19 mouse cellular contexts compared by ENCODE assay signal in the genomic region with DNA sequence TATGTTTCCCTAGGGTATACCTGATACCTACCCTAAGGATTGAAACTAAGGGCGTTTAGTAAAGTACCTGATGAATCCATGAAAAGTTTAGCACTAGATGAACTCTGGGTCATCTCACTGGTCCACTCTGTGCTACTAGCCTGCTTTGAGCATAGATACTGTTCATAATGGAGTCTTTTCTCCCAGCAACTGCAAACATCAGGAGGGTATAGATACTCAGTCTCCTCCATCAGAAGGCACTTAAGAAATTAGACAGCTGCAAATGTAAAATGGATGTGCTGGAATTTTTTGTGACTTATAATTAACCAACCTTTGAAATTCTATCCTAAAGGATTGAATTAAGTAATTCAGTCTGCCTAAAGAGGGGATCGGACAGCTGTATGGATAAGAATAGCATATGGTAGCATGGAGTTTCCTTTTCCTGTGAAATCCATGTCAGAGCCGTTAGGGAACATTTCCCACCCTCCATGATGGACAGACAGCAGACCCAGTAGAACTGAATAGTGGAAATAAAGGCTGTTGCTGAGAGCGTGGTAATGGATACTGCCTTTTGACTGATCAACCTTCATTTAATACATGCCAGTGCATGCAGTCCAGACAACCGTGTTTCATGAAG.
DNase-seq lines count a peak whose midpoint lies in the region; ATAC-seq and TF ChIP-seq lines count a peak whose summit lies in the region.
"Had no signal": no experiment of that assay in that cellular context is flagged by ENCODE, and none has a peak within 500 bp of the region (broad histone marks: within the 10 kb centered on the region; RNA-seq: fewer than 3 reads in every experiment).

No protein-coding gene starts in this region.

- no peaks in the 10 kb centered on the region for H3K27me3 ChIP-seq in embryonic facial prominence, embryonic 15.5 days
- H3K27me3 ChIP-seq in limb, embryonic 14.5 days (ENCODE audit: control insufficient read depth, insufficient read depth, low read length), result no peaks in the 10 kb centered on the region
- H3K27me3 ChIP-seq: embryonic facial prominence, embryonic 13.5 days had no signal

- no peaks in the 10 kb centered on the region for H3K36me3 ChIP-seq in embryonic facial prominence, embryonic 15.5 days
- H3K36me3 ChIP-seq in limb, embryonic 14.5 days (ENCODE audit: control insufficient read depth, insufficient read depth, low read length), result no peaks in the 10 kb centered on the region
- H3K36me3 ChIP-seq: embryonic facial prominence, embryonic 13.5 days; forebrain, embryonic 10.5 days; forebrain, embryonic 12.5 days had no signal

- H3K27ac ChIP-seq in embryonic facial prominence, embryonic 15.5 days (replicated peaks), result no peak overlapping the region
- no peak overlapping the region for H3K27ac ChIP-seq in limb, embryonic 14.5 days (replicated peaks; ENCODE audit: low read depth, low read length)
- H3K27ac ChIP-seq: embryonic facial prominence, embryonic 13.5 days; forebrain, embryonic 10.5 days; forebrain, embryonic 12.5 days had no signal

- no peak for TF ChIP-seq POLR2A in limb, embryonic 14.5 days (IDR thresholded peaks at IDR 0.05; ENCODE audit: borderline replicate concordance, extremely low read depth, insufficient read depth, insufficient read length)

- 53% methylated on average over 5 of the region's 5 CpGs for WGBS in embryonic facial prominence, embryonic 15.5 days
- 77% methylated on average over 5 of the region's 5 CpGs for WGBS in limb, embryonic 14.5 days

- peak; percentile 53; the same call in 1 of the 2 replicates for ATAC-seq in embryonic facial prominence, embryonic 15.5 days (ENCODE audit: insufficient number of reproducible peaks, low FRiP score, low TSS enrichment, low read depth)
- ATAC-seq in limb, embryonic 14.5 days (ENCODE audit: low FRiP score, low read depth), result peak; percentile 56
- ATAC-seq: forebrain, embryonic 14.5 days; forebrain, embryonic 16.5 days had no signal

- H3K4me1 ChIP-seq in embryonic facial prominence, embryonic 15.5 days, result 0 out of 2 replicates have a peak, but pooled peaks cover 4% of the 10 kb centered on the region
- peaks cover 2% of the 10 kb centered on the region; the same call in 1 of the 2 replicates for H3K4me1 ChIP-seq in limb, embryonic 14.5 days (ENCODE audit: control insufficient read depth, insufficient read depth, low read length)
- H3K4me1 ChIP-seq: forebrain, embryonic 10.5 days; forebrain, embryonic 12.5 days had no signal

- DNase-seq in heart, adult 11 months, result peak; percentile 22
- DNase-seq in heart, postnatal 14 days, result no peak
- DNase-seq in limb, embryonic 14.5 days (ENCODE audit: low spot score), result no peak
- no peak for DNase-seq in cerebellum, adult 11 months
- DNase-seq: adrenal gland, adult 2 months; adrenal gland, postnatal 10 days; adrenal gland, postnatal 25 days; cerebellum, adult 11-12 months; cerebellum, adult 2 months; cerebellum, adult 9-10 months; cerebellum, postnatal 10 days; cerebellum, postnatal 25 days had no signal

- intact Hi-C loops in heart, postnatal 14 days (cut with DNase I), result no loop called here

- H3K9me3 ChIP-seq in embryonic facial prominence, embryonic 15.5 days (replicated peaks), result no peaks in the 10 kb centered on the region
- H3K9me3 ChIP-seq in limb, embryonic 14.5 days (ENCODE audit: control insufficient read depth, low read length), result no peaks in the 10 kb centered on the region
- H3K9me3 ChIP-seq: embryonic facial prominence, embryonic 13.5 days; forebrain, embryonic 10.5 days; forebrain, embryonic 12.5 days had no signal

- H3K4me3 ChIP-seq in embryonic facial prominence, embryonic 15.5 days (replicated peaks), result no peak overlapping the region
- H3K4me3 ChIP-seq in limb, embryonic 14.5 days (replicated peaks; ENCODE audit: low read length), result no peak overlapping the region
- H3K4me3 ChIP-seq: embryonic facial prominence, embryonic 13.5 days; erythroblast, embryonic 14.5 days; forebrain, embryonic 10.5 days; forebrain, embryonic 12.5 days had no signal

- H3K4me2 ChIP-seq in embryonic facial prominence, embryonic 15.5 days (replicated peaks), result no peak overlapping the region
- no peak overlapping the region for H3K4me2 ChIP-seq in limb, embryonic 14.5 days (replicated peaks; ENCODE audit: low read depth, low read length, severe bottlenecking)
- H3K4me2 ChIP-seq: embryonic facial prominence, embryonic 13.5 days; forebrain, embryonic 12.5 days had no signal

- no peak overlapping the region for H3K9ac ChIP-seq in embryonic facial prominence, embryonic 15.5 days
- no peak overlapping the region for H3K9ac ChIP-seq in limb, embryonic 14.5 days (ENCODE audit: low read depth, low read length, severe bottlenecking)
- H3K9ac ChIP-seq: embryonic facial prominence, embryonic 13.5 days; forebrain, embryonic 12.5 days had no signal
